Mouse (Mus musculus) cerebellum, adult 9-10 months (tissue): ENCODE data around the gene U90926.

ENCODE experiments used
- DNase-seq: peaks from one replicate; pipeline ENCODE4 v3.0.0; 2022

Gene U90926

GRCm38 (mm10) chr5:92212231-92212630, 3.0 kb downstream of the U90926 start:
- DNase-seq = no peak

GRCm38 (mm10) chr5:92210205-92210604, 5.0 kb downstream of the U90926 start:
- no peak for DNase-seq

- no peak for DNase-seq
Observed at GRCm38 (mm10) chr5:92206121-92206520, 9.1 kb downstream of the U90926 start.

- no peak for DNase-seq
Observed at GRCm38 (mm10) chr5:92205706-92206105, 9.5 kb downstream of the U90926 start.

GRCm38 (mm10) chr5:92205184-92205583, 10.0 kb downstream of the U90926 start:
- no peak for DNase-seq

- DNase-seq = no peak
Observed at GRCm38 (mm10) chr5:92204162-92205036, 10.8 kb downstream of the U90926 start.

GRCm38 (mm10) chr5:92198266-92198665, 16.9 kb downstream of the U90926 start:
- no peak for DNase-seq

GRCm38 (mm10) chr5:92196895-92197811, 18.1 kb downstream of the U90926 start:
- no peak for DNase-seq

GRCm38 (mm10) chr5:92195716-92196115, 19.5 kb downstream of the U90926 start:
- DNase-seq = peak; percentile 19

GRCm38 (mm10) chr5:92188881-92189483, 26.2 kb downstream of the U90926 start:
- no peak for DNase-seq

GRCm38 (mm10) chr5:92183071-92183830, 32.0 kb downstream of the U90926 start:
- DNase-seq = no peak

GRCm38 (mm10) chr5:92165976-92166375, 49.2 kb downstream of the U90926 start:
- no peak for DNase-seq
